ENCODE assay signal across 1 mouse cellular context in the genomic region with DNA sequence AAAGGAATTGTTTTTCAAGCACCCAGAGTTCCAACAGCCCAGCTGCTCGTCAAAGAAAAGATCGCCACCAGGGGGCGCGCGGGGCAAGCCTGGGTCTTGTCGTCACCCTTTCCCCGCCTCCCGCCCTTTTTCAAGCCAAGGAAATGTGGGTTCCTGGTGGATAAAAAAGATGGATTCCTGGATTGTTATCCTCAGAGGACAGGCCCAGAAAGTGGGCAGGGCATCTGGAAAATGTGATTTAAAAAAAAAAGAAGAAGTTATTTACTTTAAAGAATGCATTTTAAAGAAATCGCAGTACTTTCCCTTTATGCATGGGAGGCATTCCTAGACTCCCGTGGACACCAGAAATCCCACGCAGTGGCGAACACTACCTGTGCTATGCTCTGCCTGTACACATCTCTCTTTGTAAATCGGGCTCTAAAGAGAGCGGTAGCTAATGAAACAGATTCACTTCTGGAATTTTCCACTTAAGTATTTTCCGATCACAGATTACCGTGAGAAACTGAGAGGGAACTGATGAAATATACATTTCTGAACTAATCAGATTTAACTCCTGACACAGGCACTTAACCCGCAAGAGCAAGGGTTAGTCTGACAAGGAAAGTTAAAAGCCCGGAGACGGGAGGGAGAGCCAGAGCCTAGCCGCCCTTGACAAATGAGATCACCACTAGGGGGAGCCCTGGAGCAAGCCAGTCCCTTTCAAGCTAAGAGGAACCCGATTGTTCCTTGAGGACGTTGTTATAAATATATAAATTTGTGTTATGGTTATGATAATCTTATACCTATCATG.
A peak's percentile ranks its signal among the peaks of the same experiment; 100 is the strongest.
TF ChIP-seq lines count a peak whose summit lies in the region.

No protein-coding gene starts in this region.

TF ChIP-seq in MEL, 35 proteins besides CTCF, POLR2A, EP300 and RAD21 (continued from another document):
- no peak for TF ChIP-seq MYB (IDR thresholded peaks at IDR 0.05; ENCODE audit: low read depth, low read length)
- peak; percentile 28 for TF ChIP-seq MXI1 (IDR thresholded peaks at IDR 0.05; ENCODE audit: low read depth, low read length)
- no peak for TF ChIP-seq ZMIZ1 (IDR thresholded peaks at IDR 0.05; ENCODE audit: low read depth, low read length)
- 0 out of 2 replicates have a peak, but pooled peaks have one; percentile 62 for TF ChIP-seq MAZ (IDR thresholded peaks at IDR 0.05; ENCODE audit: low read depth, low read length)
- TF ChIP-seq MYC (IDR thresholded peaks at IDR 0.05; ENCODE audit: low read depth, low read length): no peak
- TF ChIP-seq BHLHE40 (IDR thresholded peaks at IDR 0.05; ENCODE audit: borderline replicate concordance, low read depth, low read length): no peak
- TF ChIP-seq TAL1 (IDR thresholded peaks at IDR 0.05; ENCODE audit: low read length): no peak
- TF ChIP-seq SIN3A (IDR thresholded peaks at IDR 0.05; ENCODE audit: low read length): peak; percentile 57
- TF ChIP-seq TCF12 (IDR thresholded peaks at IDR 0.05; ENCODE audit: low read depth, low read length): no peak
- 0 out of 2 replicates have a peak, but pooled peaks have one; percentile 27 for TF ChIP-seq ELF1 (IDR thresholded peaks at IDR 0.05; ENCODE audit: low read depth, low read length)
- TF ChIP-seq ETS1 (IDR thresholded peaks at IDR 0.05; ENCODE audit: low read depth, low read length): peak; percentile 29; the same call in 1 of the 2 replicates
- peak; percentile 84 for TF ChIP-seq SMC3 (IDR thresholded peaks at IDR 0.05; ENCODE audit: low read depth, low read length)
- TF ChIP-seq E2F4 (IDR thresholded peaks at IDR 0.05; ENCODE audit: borderline replicate concordance, low read depth, low read length): no peak
- TF ChIP-seq HCFC1 (IDR thresholded peaks at IDR 0.05; ENCODE audit: low read depth, low read length): peak; percentile 23; the same call in 1 of the 2 replicates
- TF ChIP-seq UBTF (IDR thresholded peaks at IDR 0.05; ENCODE audit: borderline replicate concordance, insufficient read depth, low read depth, low read length): no peak
- TF ChIP-seq POLR2AphosphoS2 (IDR thresholded peaks at IDR 0.05; ENCODE audit: low read length): no peak
- TF ChIP-seq ZKSCAN1 (IDR thresholded peaks at IDR 0.05; ENCODE audit: low read depth, low read length): no peak
- no peak for TF ChIP-seq POLR2AphosphoS5 (IDR thresholded peaks at IDR 0.05; ENCODE audit: borderline replicate concordance, low read depth, low read length)
- no peak for TF ChIP-seq CHD2 (IDR thresholded peaks at IDR 0.05; ENCODE audit: low read length)
- TF ChIP-seq KAT2A (conservative IDR thresholded peaks at IDR 0.05; ENCODE audit: low read depth, low read length): no peak
- TF ChIP-seq GATA1 (IDR thresholded peaks at IDR 0.05; ENCODE audit: low read depth, low read length): no peak
- TF ChIP-seq TBP (IDR thresholded peaks at IDR 0.05; ENCODE audit: low read depth, low read length): peak; percentile 42; the same call in 1 of the 2 replicates
- no peak for TF ChIP-seq MEF2A (IDR thresholded peaks at IDR 0.05; ENCODE audit: extremely low read depth, insufficient replicate concordance, low read depth, low read length, poor library complexity, severe bottlenecking)
- TF ChIP-seq ZC3H11A (IDR thresholded peaks at IDR 0.05; ENCODE audit: low read depth, low read length): peak; percentile 50
- no peak for TF ChIP-seq JUND (IDR thresholded peaks at IDR 0.05; ENCODE audit: low read depth, low read length)
- TF ChIP-seq USF1 (IDR thresholded peaks at IDR 0.05; ENCODE audit: low read depth, low read length): no peak
- TF ChIP-seq MAX (IDR thresholded peaks at IDR 0.05; ENCODE audit: low read length): no peak
- no peak for TF ChIP-seq NRF1 (IDR thresholded peaks at IDR 0.05; ENCODE audit: insufficient read depth, low read depth, low read length, poor library complexity, severe bottlenecking)
- TF ChIP-seq GABPA (IDR thresholded peaks at IDR 0.05; ENCODE audit: low read depth, low read length): no peak
- TF ChIP-seq RCOR1 (IDR thresholded peaks at IDR 0.05; ENCODE audit: low read depth, low read length): peak; percentile 60
